Mouse (Mus musculus) myocyte (in vitro differentiated cells): ENCODE results near the gene Gm20388. TPM values are rescaled to one million over a fixed set of nuclear protein-coding genes. Genes with fewer than 3 reads are reported as not detected.
A peak's percentile ranks its signal among the peaks of the same experiment; 100 is the strongest.

ENCODE experiments used
- H3K27me3 ChIP-seq: one replicate; pipeline ENCODE4 v1.6.1; 2011; ENCODE audit not compliant: control insufficient read depth, insufficient read depth, insufficient read length
- H3K36me3 ChIP-seq: one replicate; pipeline ENCODE4 v1.6.1; 2011; ENCODE audit not compliant: control insufficient read depth, insufficient read depth
- H3K4me2 ChIP-seq: one replicate; pipeline ENCODE4 v1.6.1; 2011; ENCODE audit warnings: low read depth, control low read depth
- H3K4me3 ChIP-seq: one replicate; pipeline ENCODE4 v1.5.1; 2011; ENCODE audit warnings: mild to moderate bottlenecking, control low read depth, moderate library complexity
- H3K79me2 ChIP-seq: one replicate; pipeline ENCODE4 v1.6.1; 2011; ENCODE audit not compliant: control insufficient read depth, insufficient read depth
- H3ac ChIP-seq: one replicate; pipeline ENCODE4 v1.6.1; 2011; ENCODE audit not compliant: control insufficient read depth, insufficient read length
- CEBPB ChIP-seq: IDR thresholded peaks from 2 replicates; pipeline ENCODE4 v1.6.1; 2011; ENCODE audit warnings: mild to moderate bottlenecking, moderate library complexity; ENCODE audit not compliant: poor library complexity, insufficient read depth, severe bottlenecking
- E2F4 ChIP-seq: IDR thresholded peaks from one replicate; pipeline ENCODE4 v1.6.1; 2011; ENCODE audit warnings: mild to moderate bottlenecking, control low read depth, moderate library complexity; ENCODE audit not compliant: insufficient read depth
- MAX ChIP-seq: IDR thresholded peaks from one replicate; pipeline ENCODE4 v1.6.1; 2011; ENCODE audit warnings: low read depth, mild to moderate bottlenecking, control low read depth
- MYOD1 ChIP-seq, 3 experiments: IDR thresholded peaks; one replicate each; pipeline ENCODE4 v1.6.1; 2011; ENCODE audit warnings: control low read depth in 2 of 3, low read depth in 2 of 3, mild to moderate bottlenecking in 2 of 3, moderate library complexity in 1 of 3; ENCODE audit not compliant: insufficient read length in 2 of 3, control insufficient read depth in 1 of 3
- MYOG ChIP-seq, 3 experiments: IDR thresholded peaks; one replicate each; pipeline ENCODE4 v1.6.1; 2011; ENCODE audit warnings: control low read depth in 2 of 3, low read depth in 2 of 3, mild to moderate bottlenecking in 2 of 3; ENCODE audit not compliant: insufficient read length in 2 of 3, control insufficient read depth in 1 of 3, insufficient read depth in 1 of 3
- POLR2A ChIP-seq: IDR thresholded peaks from one replicate; pipeline ENCODE4 v1.6.1; 2011; ENCODE audit warnings: low read depth, mild to moderate bottlenecking, control low read depth, moderate library complexity; ENCODE audit not compliant: insufficient read length
- POLR2AphosphoS2 ChIP-seq: IDR thresholded peaks from one replicate; pipeline ENCODE4 v1.6.1; 2011; ENCODE audit warnings: low read depth, control low read depth; ENCODE audit not compliant: insufficient read length
- REST ChIP-seq: IDR thresholded peaks from one replicate; pipeline ENCODE4 v1.6.1; 2011; ENCODE audit warnings: mild to moderate bottlenecking, control low read depth, moderate library complexity; ENCODE audit not compliant: insufficient read depth, insufficient read length
- SRF ChIP-seq: IDR thresholded peaks from one replicate; pipeline ENCODE4 v1.6.1; 2011; ENCODE audit warnings: low read depth; ENCODE audit not compliant: control insufficient read depth, insufficient read length
- TCF12 ChIP-seq: IDR thresholded peaks from one replicate; pipeline ENCODE4 v1.6.1; 2011; ENCODE audit warnings: mild to moderate bottlenecking, control low read depth; ENCODE audit not compliant: poor library complexity, insufficient read depth, severe bottlenecking
- TCF3 ChIP-seq: IDR thresholded peaks from one replicate; pipeline ENCODE4 v1.6.1; 2011; ENCODE audit warnings: low read depth, control low read depth; ENCODE audit not compliant: insufficient read length
- USF1 ChIP-seq: IDR thresholded peaks from one replicate; pipeline ENCODE4 v1.6.1; 2011; ENCODE audit warnings: low read depth, mild to moderate bottlenecking, control low read depth, moderate library complexity
- polyA plus RNA-seq: library from polyadenylated mRNA; unstranded; fragments of >200 nt; fragmentation: generic; extraction: Trizol; gene quantifications from one replicate; pipeline ENCODE4 v1.2.1, GENCODE M21; 2012; ENCODE audit warnings: missing spikeins

The Gm20388 gene
- polyA plus RNA-seq, 1 experiment: 15.3 TPM

- TF ChIP-seq TCF12 (peak; percentile 14), MYOD1 (IDR thresholded peaks at IDR 0.05; ENCODE audit: control insufficient read depth in 1 of 3, insufficient read length in 2 of 3, low read depth in 2 of 3) (peak in 2 of 3 experiments; percentile 75 to 93), E2F4 (no peak), MYOG (IDR thresholded peaks at IDR 0.05; ENCODE audit: control insufficient read depth in 1 of 3, insufficient read depth in 1 of 3, insufficient read length in 2 of 3, low read depth in 2 of 3) (peak; percentile 32 to 89 (median 67)), TCF3 (peak; percentile 63)
These were observed 3762.0 kb downstream of the Gm20388 start for GRCm38 (mm10) chr8:123672648-123673047.

GRCm38 (mm10) chr8:123675611-123676010, 3765.0 kb downstream of the Gm20388 start:
- no peak overlapping the region for H3K4me3 ChIP-seq
- H3K36me3 ChIP-seq: no peaks in the 10 kb centered on the region
- no peaks in the 10 kb centered on the region for H3K79me2 ChIP-seq
- no peak for TF ChIP-seq MYOD1 (IDR thresholded peaks at IDR 0.05; ENCODE audit: control insufficient read depth in 1 of 3, insufficient read length in 2 of 3, low read depth in 2 of 3)
- no peak for TF ChIP-seq TCF12
- TF ChIP-seq MAX: no peak
- TF ChIP-seq POLR2AphosphoS2: no peak
- no peak for TF ChIP-seq CEBPB
- no peak for TF ChIP-seq REST
- TF ChIP-seq USF1: no peak
- no peak for TF ChIP-seq E2F4
- no peak for TF ChIP-seq SRF
- TF ChIP-seq TCF3: no peak
- TF ChIP-seq MYOG (IDR thresholded peaks at IDR 0.05; ENCODE audit: control insufficient read depth in 1 of 3, insufficient read depth in 1 of 3, insufficient read length in 2 of 3, low read depth in 2 of 3): no peak
- no peak for TF ChIP-seq POLR2A
- H3K27me3 ChIP-seq: no peaks in the 10 kb centered on the region
- no peak overlapping the region for H3ac ChIP-seq
- H3K4me2 ChIP-seq: no peak overlapping the region

More at GRCm38 (mm10) chr8:123672648-123673047, 3762.0 kb downstream of the Gm20388 start:
- Histone ChIP-seq H3ac (no peak overlapping the region), H3K4me3 (no peak overlapping the region), H3K79me2 (no peaks in the 10 kb centered on the region), H3K4me2 (peak overlapping the region; percentile 64), H3K27me3 (no peaks in the 10 kb centered on the region), H3K36me3 (no peaks in the 10 kb centered on the region)

- Histone ChIP-seq H3ac (no peak overlapping the region), H3K27me3 (no peaks in the 10 kb centered on the region), H3K79me2 (no peaks in the 10 kb centered on the region), H3K36me3 (no peaks in the 10 kb centered on the region), H3K4me3 (no peak overlapping the region), H3K4me2 (no peak overlapping the region)
- TF ChIP-seq POLR2AphosphoS2: no peak
- no peak for TF ChIP-seq SRF
- no peak for TF ChIP-seq MYOD1 (IDR thresholded peaks at IDR 0.05; ENCODE audit: control insufficient read depth in 1 of 3, insufficient read length in 2 of 3, low read depth in 2 of 3)
- no peak for TF ChIP-seq REST
- TF ChIP-seq POLR2A: no peak
- TF ChIP-seq USF1: no peak
- no peak for TF ChIP-seq TCF3
- no peak for TF ChIP-seq MAX
- no peak for TF ChIP-seq CEBPB
- no peak for TF ChIP-seq TCF12
- TF ChIP-seq MYOG (IDR thresholded peaks at IDR 0.05; ENCODE audit: control insufficient read depth in 1 of 3, insufficient read depth in 1 of 3, insufficient read length in 2 of 3, low read depth in 2 of 3): no peak
- no peak for TF ChIP-seq E2F4
These were observed 3767.7 kb downstream of the Gm20388 start for GRCm38 (mm10) chr8:123678390-123678789.

- H3ac ChIP-seq: no peak overlapping the region
- no peak for TF ChIP-seq CEBPB
- TF ChIP-seq MYOD1 (IDR thresholded peaks at IDR 0.05; ENCODE audit: control insufficient read depth in 1 of 3, insufficient read length in 2 of 3, low read depth in 2 of 3): no peak
- no peak for TF ChIP-seq TCF12
- no peak for TF ChIP-seq TCF3
- H3K4me3 ChIP-seq: no peak overlapping the region
- H3K79me2 ChIP-seq: no peaks in the 10 kb centered on the region
- no peaks in the 10 kb centered on the region for H3K36me3 ChIP-seq
- no peaks in the 10 kb centered on the region for H3K27me3 ChIP-seq
- H3K4me2 ChIP-seq: no peak overlapping the region
These were observed 3771.6 kb downstream of the Gm20388 start for GRCm38 (mm10) chr8:123682073-123682761.

- Histone ChIP-seq H3K79me2 (no peaks in the 10 kb centered on the region), H3K4me2 (no peak overlapping the region), H3K4me3 (no peak overlapping the region), H3K27me3 (no peaks in the 10 kb centered on the region), H3ac (no peak overlapping the region), H3K36me3 (no peaks in the 10 kb centered on the region)
- no peak for TF ChIP-seq CEBPB
- TF ChIP-seq REST: no peak
- TF ChIP-seq MYOD1 (IDR thresholded peaks at IDR 0.05; ENCODE audit: control insufficient read depth in 1 of 3, insufficient read length in 2 of 3, low read depth in 2 of 3): no peak
- no peak for TF ChIP-seq E2F4
- TF ChIP-seq USF1: no peak
- no peak for TF ChIP-seq SRF
- no peak for TF ChIP-seq TCF12
- no peak for TF ChIP-seq MAX
- TF ChIP-seq MYOG (IDR thresholded peaks at IDR 0.05; ENCODE audit: control insufficient read depth in 1 of 3, insufficient read depth in 1 of 3, insufficient read length in 2 of 3, low read depth in 2 of 3): no peak
- TF ChIP-seq POLR2A: no peak
- TF ChIP-seq POLR2AphosphoS2: no peak
- no peak for TF ChIP-seq TCF3
These were observed 3772.7 kb downstream of the Gm20388 start for GRCm38 (mm10) chr8:123683321-123683720.
